Mouse (Mus musculus): Measurements from ENCODE around the gene Jund.

Jund gene

DNA sequence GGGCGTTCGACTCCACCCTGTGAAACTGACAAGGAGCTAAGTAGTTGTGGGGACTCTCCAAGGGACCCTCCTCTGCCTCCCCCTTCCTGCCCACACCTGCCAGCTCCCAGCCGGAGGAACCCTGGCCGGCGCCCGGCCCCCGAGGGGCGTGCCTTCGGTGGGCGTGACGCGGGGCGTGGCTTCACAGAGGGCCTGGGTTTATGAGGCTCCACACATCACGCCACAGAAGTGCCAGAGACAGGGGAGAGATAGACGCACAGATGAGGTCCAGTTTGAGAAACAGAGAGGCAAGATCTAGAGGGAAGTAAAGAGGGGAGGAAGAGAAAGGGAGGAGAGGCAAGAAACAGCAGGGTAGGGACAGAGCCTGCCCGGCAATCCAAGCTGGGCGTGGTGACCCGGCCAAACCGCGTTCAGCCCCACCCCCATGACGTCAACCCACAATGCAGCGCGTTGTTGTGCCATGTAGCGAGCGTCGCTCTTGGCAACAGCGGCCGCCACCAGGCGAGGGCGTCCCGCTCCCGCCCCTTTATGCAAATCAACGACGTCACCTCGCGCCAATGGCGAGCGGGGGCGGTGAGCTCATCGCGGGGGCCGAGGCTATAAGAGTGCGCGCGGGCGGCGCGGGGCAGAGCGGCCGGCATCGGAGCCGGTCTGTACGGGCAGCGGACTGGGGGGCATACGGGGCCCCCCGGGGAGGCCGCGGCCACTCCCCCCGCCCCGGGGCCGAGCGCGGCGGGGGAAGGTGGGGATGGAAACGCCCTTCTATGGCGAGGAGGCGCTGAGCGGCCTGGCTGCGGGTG lies at the start of gene Jund:
Gene Jund, plus strand, starts transcription at position 640 of the 800 bp plus-strand sequence.
- in situ Hi-C loops (cut with MboI, MseI): loop anchor here in 1 of 2 experiments (5.0 kb wide), 1 partner anchor 86 kb away; no protein-coding TSS in a partner anchor

DNA sequence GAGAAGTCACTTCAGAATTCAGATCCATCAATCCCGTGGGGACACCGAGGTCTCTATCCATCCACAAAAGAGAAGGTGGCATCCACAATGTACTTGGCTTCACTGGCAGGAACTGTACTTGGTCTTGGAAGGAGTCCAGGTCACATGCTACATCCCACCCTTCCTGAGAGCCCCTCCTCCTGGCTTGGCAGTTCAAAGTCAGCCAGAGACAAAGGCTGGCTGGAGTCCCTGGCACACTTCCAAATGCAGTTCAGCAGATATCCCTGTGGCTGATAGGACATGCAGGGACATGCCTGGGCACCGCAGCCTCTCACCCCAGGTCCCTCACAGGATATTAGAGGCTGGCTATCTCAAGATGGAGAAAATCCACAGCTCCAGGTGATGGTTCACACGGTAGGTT lies 49.4 kb upstream of the Jund start:
- in situ Hi-C loops (cut with MboI, MseI): no loop called here

DNA sequence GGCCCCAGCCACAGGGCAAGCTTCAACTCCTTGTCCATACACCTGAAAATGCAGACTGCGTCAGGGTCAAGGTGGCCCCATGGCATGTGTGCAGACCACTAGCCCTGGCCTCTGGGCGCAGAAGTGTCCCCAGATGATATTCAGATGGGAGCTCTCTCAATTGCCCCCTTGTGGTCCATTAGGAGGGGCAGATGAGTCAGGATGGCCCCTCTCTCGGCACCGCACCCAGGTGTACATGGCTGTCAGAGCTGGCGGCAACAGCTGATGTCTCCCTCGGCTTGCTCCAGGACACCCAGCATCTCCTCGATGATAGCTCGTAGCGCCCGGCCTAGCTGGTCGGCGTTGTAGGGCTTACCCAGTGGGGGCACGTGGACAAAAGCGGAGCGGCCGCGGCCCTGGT lies 48.4 kb upstream of the Jund start:
- in situ Hi-C loops (cut with MboI, MseI): no loop called here

DNA sequence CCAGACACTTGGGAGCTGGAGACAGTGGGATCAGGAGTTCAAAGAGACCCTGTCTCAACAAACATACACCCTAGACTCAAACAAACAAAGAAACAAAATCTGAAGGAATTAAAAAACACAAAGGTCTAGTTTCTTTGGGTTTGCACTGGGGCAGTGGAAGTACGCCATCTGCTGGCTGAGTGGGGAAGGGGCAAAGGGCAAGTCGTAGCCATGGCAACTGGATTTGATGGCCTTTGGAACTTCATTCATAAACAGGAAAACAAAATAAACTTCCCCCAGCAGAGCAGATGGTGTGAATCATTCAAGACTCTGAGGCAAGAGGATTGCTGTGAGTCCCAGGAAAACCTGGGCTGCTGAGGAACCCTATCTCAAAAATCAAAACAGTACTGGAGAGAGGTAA lies 45.5 kb upstream of the Jund start:
- in situ Hi-C loops (cut with MboI, MseI): no loop called here

DNA sequence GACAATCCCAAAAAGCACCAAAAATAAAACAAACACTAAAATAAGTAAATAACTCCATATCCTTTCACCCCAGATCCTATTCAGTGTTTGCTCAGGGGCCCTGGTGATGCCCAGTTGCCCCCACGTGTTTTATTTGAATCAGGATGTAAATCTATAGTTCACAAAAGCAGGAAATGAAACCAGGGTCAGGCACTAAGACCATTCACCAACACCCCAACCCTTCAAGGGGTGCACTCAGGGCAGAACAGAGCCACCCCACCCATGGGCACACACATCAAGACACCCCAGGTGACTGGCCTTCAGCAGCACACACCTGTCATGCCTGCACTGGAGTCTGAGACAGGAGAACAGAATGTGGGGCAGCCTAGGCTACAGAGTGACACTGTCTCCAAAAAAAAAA lies 44.6 kb upstream of the Jund start:
- in situ Hi-C loops (cut with MboI, MseI): no loop called here

DNA sequence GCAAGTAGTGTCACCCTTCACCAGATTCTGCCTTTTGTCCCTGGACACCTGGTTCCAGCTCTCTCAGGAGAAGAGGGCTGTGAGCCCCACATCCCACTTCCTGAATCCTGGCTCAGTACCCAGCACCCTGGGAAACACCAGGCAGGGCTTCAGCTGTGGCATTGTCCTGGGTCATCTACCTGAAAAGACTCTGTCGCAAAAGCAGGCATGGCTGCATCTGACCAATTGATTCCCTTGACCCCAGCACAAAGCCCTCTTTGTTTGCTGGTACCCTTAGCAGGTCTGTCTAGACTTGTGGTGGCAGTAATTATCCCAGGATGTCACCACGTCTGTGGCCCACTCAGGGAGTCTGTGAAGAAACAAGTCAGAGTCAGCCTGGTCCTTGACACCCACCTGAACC lies 43.3 kb upstream of the Jund start:
- in situ Hi-C loops (cut with MboI, MseI): loop anchor here in 1 of 2 experiments (5.0 kb wide), 1 partner anchor 98 kb away; no protein-coding TSS in a partner anchor

DNA sequence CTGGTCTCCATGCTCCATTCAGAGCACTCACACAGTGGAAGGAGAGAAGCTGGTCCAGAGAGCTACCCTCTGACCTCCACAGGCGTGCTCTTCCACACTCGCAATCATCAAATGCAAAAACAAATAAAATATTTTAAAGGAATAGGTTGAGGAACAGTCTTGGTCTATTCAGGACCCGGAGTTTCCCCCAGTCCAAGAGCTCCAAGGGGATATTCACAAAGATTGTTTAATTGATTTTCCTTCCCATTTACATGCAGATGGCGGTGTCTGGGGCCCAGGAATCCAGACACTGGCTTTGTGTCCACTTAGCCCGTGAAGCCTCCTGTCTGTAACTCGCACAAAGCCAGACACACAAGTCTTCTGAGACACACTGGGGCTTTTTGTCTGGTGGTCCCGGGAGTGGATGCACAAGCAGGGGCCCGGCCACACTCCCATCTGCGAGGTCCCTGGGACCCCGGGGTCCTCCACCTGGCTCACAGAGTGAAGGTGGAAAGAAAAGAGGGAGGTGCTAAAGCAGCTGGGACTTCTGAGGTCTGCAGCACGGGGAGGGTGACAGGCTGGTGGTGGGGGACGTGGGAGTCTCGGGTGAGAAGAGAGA lies 42.5 kb upstream of the Jund start:
- in situ Hi-C loops (cut with MboI, MseI): loop anchor here in 1 of 2 experiments (5.0 kb wide), 1 partner anchor 99 kb away; no protein-coding TSS in a partner anchor

DNA sequence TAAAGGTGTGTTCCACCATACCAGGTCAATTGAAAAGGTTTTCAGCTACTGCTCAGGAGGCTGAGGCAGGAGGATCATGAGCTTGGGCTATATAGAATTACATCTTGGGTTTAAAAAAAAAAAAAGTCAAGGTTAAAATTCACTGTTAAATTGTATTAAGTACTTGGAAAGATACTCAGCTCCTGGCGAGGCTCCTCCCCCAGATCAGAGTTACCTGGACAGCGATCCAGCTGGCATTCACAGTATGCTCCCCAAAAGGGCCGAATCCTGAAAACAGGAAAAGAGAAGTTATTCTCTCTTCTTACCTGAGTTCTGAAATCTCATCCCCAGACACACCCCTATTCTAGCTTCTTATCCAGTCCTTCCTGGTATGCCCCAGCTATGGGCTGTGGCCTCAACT lies 41.5 kb upstream of the Jund start:
- in situ Hi-C loops (cut with MboI, MseI): loop anchor here in 1 of 2 experiments (5.0 kb wide), 1 partner anchor 100 kb away; no protein-coding TSS in a partner anchor

DNA sequence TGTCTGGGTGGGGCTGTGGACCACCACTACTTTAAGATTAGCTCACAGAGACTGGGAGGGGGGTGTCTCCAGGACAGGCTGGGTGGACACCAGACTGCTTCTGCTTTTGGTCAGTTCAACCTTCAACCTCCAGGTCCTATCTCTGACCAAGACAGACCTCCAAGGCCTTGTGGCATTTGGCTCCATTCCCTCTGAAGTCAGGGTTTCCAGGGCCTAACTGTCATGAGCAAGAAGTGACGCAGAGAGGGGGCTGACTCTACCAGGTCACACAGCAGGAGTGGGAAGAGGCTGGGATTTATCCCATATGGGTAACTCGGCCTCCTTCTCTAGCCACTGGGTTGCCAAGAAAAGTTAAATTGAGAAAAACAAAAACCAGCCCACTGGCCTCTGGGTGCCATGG lies 41.0 kb upstream of the Jund start:
- in situ Hi-C loops (cut with MboI, MseI): loop anchor here in 1 of 2 experiments (5.0 kb wide), 1 partner anchor 100 kb away; no protein-coding TSS in a partner anchor

DNA sequence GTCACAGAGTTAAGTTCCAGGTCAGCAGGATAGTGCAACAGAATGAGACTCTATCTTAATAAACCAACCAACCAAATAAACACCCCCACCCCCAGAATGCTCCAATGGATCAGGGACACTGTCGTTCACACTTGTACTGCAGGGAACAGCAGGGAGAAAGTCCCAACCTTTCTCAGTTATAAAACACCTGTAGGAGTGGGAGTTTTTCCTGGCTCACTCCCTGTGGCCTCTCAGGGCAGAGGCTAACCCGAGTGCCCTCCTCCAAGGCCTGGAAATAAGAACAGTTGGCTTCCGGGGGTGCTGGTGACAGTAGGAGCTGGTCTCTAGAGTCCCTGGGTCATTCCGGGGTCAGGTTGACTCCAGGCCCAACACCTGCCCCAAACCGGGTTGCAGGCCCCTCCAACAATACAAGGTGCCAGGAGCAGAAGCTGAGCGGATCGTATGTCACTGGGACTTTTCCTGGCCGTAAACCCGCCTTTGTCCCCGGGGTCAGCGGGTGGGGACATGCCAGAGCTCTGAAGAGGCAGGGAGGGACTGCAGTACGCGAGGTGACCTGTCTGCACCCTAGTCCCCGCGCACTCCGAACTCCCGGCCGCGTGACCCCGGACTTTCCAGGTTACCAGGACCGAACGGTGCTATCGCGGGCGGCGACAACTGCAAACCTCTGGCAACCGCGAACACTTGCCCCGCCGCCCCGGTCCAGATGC lies 39.7 kb upstream of the Jund start:
- in situ Hi-C loops (cut with MboI, MseI): loop anchor here in 1 of 2 experiments (5.0 kb wide), 1 partner anchor 102 kb away; no protein-coding TSS in a partner anchor

DNA sequence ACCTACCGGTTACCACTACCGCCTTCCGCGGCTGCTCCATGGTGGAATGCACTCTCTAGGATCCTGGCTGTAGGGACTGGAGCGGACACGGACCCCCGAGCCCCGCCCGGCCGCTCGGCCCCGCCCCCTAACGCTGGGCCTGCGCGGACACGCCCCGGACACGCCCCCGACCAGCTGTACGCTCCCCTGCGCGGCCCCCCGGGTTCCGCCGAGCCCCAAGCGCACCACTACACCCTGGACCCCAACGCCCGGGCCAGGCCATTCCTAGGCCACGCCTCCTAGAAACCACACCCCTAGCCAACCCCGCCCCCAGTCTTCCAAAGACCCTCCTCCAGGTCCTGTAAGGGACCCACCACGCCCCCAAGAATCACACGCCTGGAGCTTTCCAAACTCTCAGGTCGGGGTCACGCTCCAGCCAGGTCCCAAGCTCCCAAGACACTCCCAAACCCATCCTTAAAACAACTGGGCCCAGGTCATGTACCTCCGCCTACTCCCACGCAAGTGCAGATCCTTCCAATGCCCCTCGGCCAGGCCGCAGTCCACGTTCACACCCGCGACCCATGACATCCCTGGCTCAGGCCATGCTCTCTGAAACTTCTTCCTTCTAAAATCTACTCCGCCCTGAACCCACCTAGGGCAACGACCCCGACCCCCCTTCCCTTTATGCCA lies 39.0 kb upstream of the Jund start:
- in situ Hi-C loops (cut with MboI, MseI): loop anchor here in 1 of 2 experiments (5.0 kb wide), 1 partner anchor 102 kb away; no protein-coding TSS in a partner anchor

DNA sequence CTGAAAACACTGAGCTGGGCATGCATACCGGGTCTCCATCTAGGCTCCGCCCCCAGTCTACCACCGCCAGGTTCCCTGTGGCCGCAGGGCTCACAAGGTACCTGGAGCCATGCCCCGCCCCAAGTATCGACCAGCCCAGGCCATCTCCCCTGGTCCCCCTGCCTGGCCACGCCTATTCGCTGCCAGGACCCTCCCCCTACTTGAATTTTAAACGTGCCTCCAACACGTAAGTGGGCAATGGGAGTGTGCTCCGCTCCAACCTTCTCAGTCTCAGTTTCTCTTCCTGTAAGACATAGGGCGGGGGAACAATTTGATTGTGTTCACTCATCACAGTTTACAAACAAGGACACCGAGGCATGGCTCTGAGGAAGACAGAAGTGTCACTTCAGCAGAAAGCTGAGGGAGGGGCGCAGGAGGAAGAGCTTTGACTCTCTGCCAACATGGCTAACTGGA lies 38.5 kb upstream of the Jund start, which contains the start of gene Pgpep1:
Gene Pgpep1, minus strand, starts transcription at position 116 of the 453 bp plus-strand sequence.
- in situ Hi-C loops (cut with MboI, MseI): no loop called here

DNA sequence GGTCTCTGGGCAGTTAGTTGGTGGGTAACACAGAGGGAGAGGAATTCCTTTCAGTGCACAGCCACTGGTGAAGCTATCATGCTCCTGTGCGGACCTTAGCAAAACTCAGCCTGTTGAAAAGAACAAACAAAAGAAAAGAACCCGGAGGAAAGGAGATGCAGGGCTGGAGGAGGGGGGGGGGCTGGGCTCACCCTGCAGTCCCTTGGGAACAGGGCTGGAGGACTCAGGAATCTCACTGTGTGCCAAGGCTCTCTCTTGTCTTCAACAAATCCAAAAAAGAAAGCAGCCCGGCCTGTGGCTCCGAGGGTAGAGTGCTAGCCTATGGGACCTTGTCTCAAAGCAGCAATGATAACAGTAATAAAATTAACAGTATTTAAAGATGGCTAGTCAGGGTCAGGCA lies 35.1 kb upstream of the Jund start:
- in situ Hi-C loops (cut with MboI, MseI): no loop called here

DNA sequence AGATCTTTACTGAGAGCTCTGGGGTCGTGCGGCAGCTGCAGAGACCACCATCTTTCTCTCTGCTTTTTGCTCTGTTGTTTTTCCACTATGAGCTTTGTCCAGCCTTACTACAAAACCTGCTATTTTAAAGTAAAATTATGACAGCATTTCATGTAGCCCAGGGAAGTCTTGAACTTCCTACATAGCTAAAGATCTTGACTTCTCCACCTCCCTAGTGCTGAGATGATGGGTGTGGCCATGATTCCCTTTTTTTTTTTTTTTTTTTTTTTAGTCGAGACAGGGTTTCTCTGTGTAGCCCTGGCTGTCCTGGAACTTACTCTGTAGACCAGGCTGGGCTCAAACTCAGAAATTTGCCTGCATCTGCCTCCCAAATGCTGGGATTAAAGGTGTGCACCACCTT lies 34.1 kb upstream of the Jund start:
- in situ Hi-C loops (cut with MboI, MseI): loop anchor here in 1 of 2 experiments (5.0 kb wide), 1 partner anchor 32 kb away; the partner anchor contains the start of gene Gdf15

DNA sequence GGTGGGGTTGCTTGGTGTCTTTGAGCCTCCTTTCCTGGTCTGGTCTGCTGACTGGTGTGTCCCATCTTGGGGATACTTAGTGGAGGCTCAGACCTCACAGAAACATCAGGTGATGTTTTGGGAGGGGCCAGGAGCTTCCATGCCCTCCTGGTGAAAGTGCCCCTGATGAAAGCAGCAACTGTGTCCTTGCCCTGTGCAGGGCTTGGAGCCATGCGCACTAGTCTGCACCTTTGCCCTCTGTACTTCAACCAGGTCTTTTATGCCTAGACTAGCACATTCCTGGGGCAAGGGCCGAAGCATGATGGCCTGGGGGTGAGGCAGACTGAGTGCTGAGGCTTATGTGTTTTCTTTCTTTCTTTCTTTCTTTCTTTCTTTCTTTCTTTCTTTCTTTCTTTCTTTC lies 33.1 kb upstream of the Jund start:
- in situ Hi-C loops (cut with MboI, MseI): loop anchor here in 1 of 2 experiments (5.0 kb wide), 1 partner anchor 33 kb away; the partner anchor contains the start of gene Gdf15

DNA sequence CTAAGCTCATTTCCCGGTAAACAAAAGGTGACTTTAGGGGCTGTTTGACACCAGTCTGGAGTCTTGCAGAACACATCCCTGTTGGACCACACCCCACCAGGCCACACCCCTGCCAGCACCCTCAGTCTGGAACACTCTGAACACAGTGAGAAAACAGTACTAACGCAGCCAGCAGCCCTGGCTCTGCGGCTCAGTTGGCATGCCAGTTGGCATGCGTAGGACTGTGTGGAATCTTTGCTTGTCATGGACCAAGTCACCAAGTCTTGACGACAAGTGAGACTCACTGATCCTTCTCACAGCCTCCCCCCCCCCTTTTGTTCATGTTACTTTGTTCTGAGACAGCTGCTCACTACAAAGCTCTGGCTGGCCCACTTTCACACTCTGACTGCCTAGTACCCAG lies 31.7 kb upstream of the Jund start:
- in situ Hi-C loops (cut with MboI, MseI): loop anchor here in 1 of 2 experiments (5.0 kb wide), 1 partner anchor 35 kb away; the partner anchor contains the start of gene Gdf15

DNA sequence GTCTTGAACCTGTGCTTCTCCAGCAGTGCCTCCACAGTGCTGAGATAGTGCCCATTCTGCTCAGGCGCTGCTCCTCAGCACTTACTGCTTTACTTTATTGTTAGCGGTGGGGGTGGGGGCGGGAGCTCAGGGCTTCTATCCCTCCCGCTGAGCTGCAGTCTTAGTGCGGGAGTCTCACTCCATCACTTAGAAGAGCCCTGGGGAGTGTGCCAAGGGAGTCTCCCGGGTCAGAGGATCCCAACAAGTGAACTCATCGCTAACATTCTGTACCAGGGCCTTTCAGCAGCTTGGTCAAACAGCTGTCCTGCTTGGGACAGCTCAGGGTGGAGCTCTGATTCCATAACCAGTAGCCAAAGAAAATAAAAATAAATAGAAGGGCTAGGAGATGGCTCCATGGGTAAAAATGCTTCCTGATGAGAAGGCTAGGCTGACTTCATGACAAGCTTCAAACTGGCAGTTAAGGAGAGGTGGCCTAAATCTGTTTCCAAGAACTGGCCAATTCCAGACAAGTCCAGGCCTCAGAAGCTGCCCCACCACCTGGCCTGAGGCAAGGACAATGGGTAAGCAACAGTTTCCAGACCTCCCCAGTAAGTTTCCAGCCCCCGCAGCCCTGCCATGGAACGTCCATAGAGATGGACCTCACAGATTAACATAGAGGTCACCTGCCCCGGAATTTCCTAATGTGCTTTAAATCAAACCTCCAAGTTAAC lies 27.0 kb upstream of the Jund start:
- in situ Hi-C loops (cut with MboI, MseI): no loop called here

DNA sequence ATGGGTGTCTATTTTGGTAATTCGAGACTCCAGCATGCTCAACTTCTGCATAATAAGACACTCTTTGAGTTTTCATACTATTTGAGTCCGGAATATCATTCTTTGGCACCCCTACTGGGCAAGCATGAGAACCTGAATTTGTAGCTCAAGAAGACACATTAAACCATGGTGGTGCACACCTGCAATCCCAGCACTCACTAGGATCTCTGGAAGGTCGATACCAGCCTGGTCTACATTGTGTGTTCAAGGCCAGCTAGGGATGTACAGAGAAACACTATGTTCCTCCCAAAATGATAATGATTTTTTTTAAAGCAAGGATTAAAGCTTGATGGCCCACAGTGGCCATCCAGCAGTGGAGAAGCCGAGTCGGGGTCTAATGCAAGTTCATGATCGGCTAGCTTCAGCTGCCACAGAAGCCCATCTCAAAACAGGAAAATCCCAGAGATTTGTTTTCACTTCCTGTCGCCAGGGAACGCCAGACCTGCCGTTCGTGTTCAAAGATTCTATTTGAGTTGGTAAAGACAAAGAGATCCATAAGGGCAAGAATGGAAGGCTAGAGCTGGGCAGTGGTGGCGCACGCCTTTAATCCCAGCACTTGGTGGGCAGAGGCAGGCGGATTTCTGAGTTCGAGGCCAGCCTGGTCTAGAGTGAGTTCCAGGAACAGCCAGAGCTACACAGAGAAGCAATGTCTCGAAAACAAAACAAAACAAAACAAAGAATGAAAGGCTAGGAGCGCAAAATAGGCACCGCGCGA lies 26.2 kb upstream of the Jund start:
- in situ Hi-C loops (cut with MboI, MseI): no loop called here

DNA sequence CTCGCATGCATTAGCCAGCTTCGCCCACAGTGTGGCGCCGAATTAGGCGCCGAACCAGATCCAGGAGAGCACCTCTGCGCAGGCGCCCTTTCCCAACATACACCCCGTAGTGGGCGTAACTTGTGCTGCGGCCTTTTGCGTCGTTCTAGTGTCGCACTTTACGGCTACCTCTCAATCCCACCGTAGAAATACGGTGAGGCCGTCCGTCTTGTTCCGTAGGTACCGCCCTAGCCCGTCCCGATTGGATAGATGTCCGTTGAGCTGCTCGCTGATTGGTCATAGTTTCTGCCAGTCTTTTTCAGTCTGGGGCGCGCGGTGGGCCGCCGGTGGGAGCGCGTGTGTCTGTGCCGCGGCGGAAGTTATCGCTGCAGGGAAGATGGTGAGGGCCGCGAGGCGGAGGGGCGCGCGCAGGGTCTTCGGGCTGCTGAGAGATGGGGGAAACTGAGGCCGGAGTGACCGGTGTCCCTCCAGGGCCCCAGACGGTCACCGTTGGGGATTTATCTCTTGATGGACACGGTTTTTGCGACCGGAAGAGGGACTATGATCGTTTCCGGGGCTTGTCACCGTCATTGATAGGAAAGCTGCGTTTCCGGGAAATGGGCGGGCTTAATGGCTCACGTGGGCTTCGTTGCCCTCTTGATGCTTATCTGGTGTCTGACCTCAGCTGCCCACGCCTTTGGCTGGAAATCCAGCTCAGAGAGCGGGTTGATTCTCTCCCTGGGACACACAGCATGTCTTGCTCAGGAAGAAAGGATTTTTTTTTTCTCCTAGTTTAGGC lies 25.5 kb upstream of the Jund start, which contains the start of gene Lsm4:
Gene Lsm4, plus strand, starts transcription at position 170 of the 778 bp plus-strand sequence.
- in situ Hi-C loops (cut with MboI, MseI): no loop called here

All from T-helper 17 cell (primary cell).